26 mouse cellular contexts compared by ENCODE assay signal in genomic region chr7:71458104-71458754, GRCm38 (mm10).
DNase-seq lines count a peak whose midpoint lies in the region; ATAC-seq and TF ChIP-seq lines count a peak whose summit lies in the region.
"Had no signal": no experiment of that assay in that cellular context is flagged by ENCODE, and none has a peak within 500 bp of the region (broad histone marks: within the 10 kb centered on the region; RNA-seq: fewer than 3 reads in every experiment).

No protein-coding gene starts in this region.

- H3K4me1 ChIP-seq in kidney, embryonic 15.5 days, result peaks cover 31% of the 10 kb centered on the region
- peaks cover 0 to 4% of the 10 kb centered on the region in 2 experiments; a peak in 1 of 4 replicates for H3K4me1 ChIP-seq in ES-E14 (ENCODE audit: control insufficient read depth in 2 of 2, insufficient read depth in 2 of 2, low read length in 2 of 2, poor library complexity in 1 of 2)
- H3K4me1 ChIP-seq in lung, embryonic 14.5 days (ENCODE audit: insufficient read depth), result peaks cover 6% of the 10 kb centered on the region; the same call in 1 of the 2 replicates
- no peaks in the 10 kb centered on the region for H3K4me1 ChIP-seq in limb, embryonic 10.5 days
- H3K4me1 ChIP-seq: embryonic facial prominence, embryonic 12.5 days; forebrain, embryonic 15.5 days; liver, embryonic 15.5 days; midbrain, embryonic 10.5 days; midbrain, embryonic 15.5 days had no signal

- DNase-seq in kidney, postnatal 10 days, result no peak
- DNase-seq in ES-E14 (ENCODE audit: low read depth, low spot score), result peak; percentile 8
- peak; percentile 61 for DNase-seq in lung, embryonic 14.5 days
- peak; percentile 62 for DNase-seq in lung, postnatal 14 days
- DNase-seq in urinary bladder, adult 2 months (ENCODE audit: low spot score), result no peak
- no peak for DNase-seq in frontal cortex, postnatal 36 days (ENCODE audit: low spot score in 2 of 2)
- no peak for DNase-seq in limb, embryonic 10.5 days (ENCODE audit: low spot score)
- DNase-seq: adrenal gland, adult 8-10 months; cerebellum, adult 2 months; cerebellum, postnatal 25 days; gastrocnemius, adult 2 months; gastrocnemius, postnatal 36 days; heart, adult 18-20 months; layer of hippocampus, adult 9-11 months; right cerebral cortex, adult 18-20 months; spleen, adult 18-20 months; thymus, postnatal 25 days had no signal

- WGBS in kidney, embryonic 15.5 days, result 20% methylated on average over 5 of the region's 5 CpGs
- 45% methylated on average over 5 of the region's 5 CpGs for WGBS in lung, embryonic 14.5 days
- WGBS in limb, embryonic 10.5 days, result 73% methylated on average over 5 of the region's 5 CpGs

- H3K27me3 ChIP-seq in kidney, embryonic 15.5 days, result no peaks in the 10 kb centered on the region
- H3K27me3 ChIP-seq in lung, embryonic 14.5 days (ENCODE audit: insufficient read depth, low read length), result no peaks in the 10 kb centered on the region
- H3K27me3 ChIP-seq in limb, embryonic 10.5 days (ENCODE audit: low read depth, poor library complexity, severe bottlenecking), result no peaks in the 10 kb centered on the region
- H3K27me3 ChIP-seq: embryonic facial prominence, embryonic 12.5 days; forebrain, embryonic 15.5 days; liver, embryonic 15.5 days; midbrain, embryonic 15.5 days had no signal

- H3K36me3 ChIP-seq in kidney, embryonic 15.5 days, result no peaks in the 10 kb centered on the region
- H3K36me3 ChIP-seq in ES-E14 (ENCODE audit: control insufficient read depth, insufficient read depth, low read length, poor library complexity, severe bottlenecking), result no peaks in the 10 kb centered on the region
- no peaks in the 10 kb centered on the region for H3K36me3 ChIP-seq in lung, embryonic 14.5 days (ENCODE audit: insufficient read depth)
- H3K36me3 ChIP-seq in limb, embryonic 10.5 days, result no peaks in the 10 kb centered on the region
- H3K36me3 ChIP-seq: embryonic facial prominence, embryonic 12.5 days; forebrain, embryonic 15.5 days; liver, embryonic 15.5 days; midbrain, embryonic 10.5 days; midbrain, embryonic 15.5 days had no signal

- no peak overlapping the region for H3K4me3 ChIP-seq in kidney, embryonic 15.5 days (replicated peaks)
- no peak overlapping the region for H3K4me3 ChIP-seq in ES-E14 (ENCODE audit: insufficient read depth in 1 of 2, low read depth in 1 of 2, low read length in 2 of 2, poor library complexity in 1 of 2, severe bottlenecking in 1 of 2)
- H3K4me3 ChIP-seq in lung, embryonic 14.5 days (ENCODE audit: low read depth, low read length), result no peak overlapping the region
- no peak overlapping the region for H3K4me3 ChIP-seq in limb, embryonic 10.5 days
- H3K4me3 ChIP-seq: embryonic facial prominence, embryonic 12.5 days; forebrain, embryonic 15.5 days; gastrocnemius, adult 2 months; liver, embryonic 15.5 days; midbrain, embryonic 10.5 days; midbrain, embryonic 15.5 days had no signal

- TF ChIP-seq CTCF in lung, embryonic 14.5 days (IDR thresholded peaks at IDR 0.05; ENCODE audit: low read depth), result no peak

- in situ Hi-C loops in ES-E14 (cut with MboI; ENCODE audit: low sequenced_read_pairs in 2 of 2, unreplicated experiment in 2 of 2), result no loop called here

- peak overlapping the region; percentile 90 for H3K27ac ChIP-seq in kidney, embryonic 15.5 days
- no peak overlapping the region for H3K27ac ChIP-seq in ES-E14 (ENCODE audit: insufficient read depth, low read depth, low read length, poor library complexity, severe bottlenecking)
- H3K27ac ChIP-seq in lung, embryonic 14.5 days (ENCODE audit: low read depth), result no peak overlapping the region
- H3K27ac ChIP-seq in limb, embryonic 10.5 days, result no peak overlapping the region
- H3K27ac ChIP-seq: embryonic facial prominence, embryonic 12.5 days; forebrain, embryonic 15.5 days; gastrocnemius, adult 2 months; hindbrain, embryonic 14.5 days; liver, embryonic 15.5 days; midbrain, embryonic 10.5 days; midbrain, embryonic 15.5 days had no signal

- H3K4me2 ChIP-seq in kidney, embryonic 15.5 days, result no peak overlapping the region
- H3K4me2 ChIP-seq in lung, embryonic 14.5 days, result no peak overlapping the region
- H3K4me2 ChIP-seq: embryonic facial prominence, embryonic 12.5 days; forebrain, embryonic 15.5 days; heart, embryonic 11.5 days; hindbrain, embryonic 14.5 days; liver, embryonic 15.5 days; midbrain, embryonic 15.5 days had no signal

- ATAC-seq in kidney, embryonic 15.5 days (replicated peaks; ENCODE audit: low FRiP score), result peak; percentile 87
- ATAC-seq in lung, embryonic 14.5 days (ENCODE audit: insufficient read depth), result peak; percentile 74
- ATAC-seq: forebrain, embryonic 15.5 days; intestine, postnatal 0 days; midbrain, embryonic 15.5 days had no signal

- no peaks in the 10 kb centered on the region for H3K9me3 ChIP-seq in kidney, embryonic 15.5 days (replicated peaks)
- H3K9me3 ChIP-seq in ES-E14 (ENCODE audit: control insufficient read depth, insufficient read depth, low read depth, low read length), result no peaks in the 10 kb centered on the region
- H3K9me3 ChIP-seq in lung, embryonic 14.5 days (ENCODE audit: low read depth, low read length), result no peaks in the 10 kb centered on the region
- H3K9me3 ChIP-seq in limb, embryonic 10.5 days (replicated peaks), result no peaks in the 10 kb centered on the region
- H3K9me3 ChIP-seq: embryonic facial prominence, embryonic 12.5 days; forebrain, embryonic 15.5 days; liver, embryonic 15.5 days; midbrain, embryonic 10.5 days; midbrain, embryonic 15.5 days had no signal

- no peak overlapping the region for H3K9ac ChIP-seq in kidney, embryonic 15.5 days
- H3K9ac ChIP-seq in ES-E14 (ENCODE audit: insufficient read depth, low read depth, low read length, poor library complexity, severe bottlenecking), result no peak overlapping the region
- H3K9ac ChIP-seq in lung, embryonic 14.5 days, result no peak overlapping the region
- H3K9ac ChIP-seq: embryonic facial prominence, embryonic 12.5 days; forebrain, embryonic 15.5 days; hindbrain, embryonic 14.5 days; liver, embryonic 15.5 days; midbrain, embryonic 15.5 days had no signal

TF ChIP-seq in ES-E14, 5 proteins besides CTCF, POLR2A, EP300 and RAD21:
- no peak for TF ChIP-seq MAFK (IDR thresholded peaks at IDR 0.05; ENCODE audit: insufficient read depth, low read depth, low read length)
- no peak for TF ChIP-seq HCFC1 (IDR thresholded peaks at IDR 0.05; ENCODE audit: borderline replicate concordance, insufficient read depth, low read length)
- TF ChIP-seq ZC3H11A (IDR thresholded peaks at IDR 0.05; ENCODE audit: borderline replicate concordance, low read depth, low read length), result no peak
- TF ChIP-seq CHD2 (IDR thresholded peaks at IDR 0.05; ENCODE audit: low read depth, low read length), result no peak
- no peak for TF ChIP-seq ZNF384 (IDR thresholded peaks at IDR 0.05; ENCODE audit: low read depth, low read length)
TF ChIP-seq in ES-E14: peak in this region for 0.

Comparison
In these comparisons a context has a peak if more than half of its experiments do, and no peak if none do; other contexts are left out.
1. DNase-seq: peak in ES-E14 (single experiment), lung, embryonic 14.5 days (single experiment) and lung, postnatal 14 days (single experiment); none in kidney, postnatal 10 days (single experiment), urinary bladder, adult 2 months (single experiment), frontal cortex, postnatal 36 days (0 of 2) and limb, embryonic 10.5 days (single experiment).